Mouse (Mus musculus) lung, postnatal 0 days (tissue): Measurements from ENCODE around the gene Tepp.

ENCODE experiments used
- CTCF ChIP-seq: IDR thresholded peaks from 2 replicates; pipeline ENCODE4 v1.5.1; 2016; ENCODE audit warnings: antibody characterized with exemption, mild to moderate bottlenecking
- EP300 ChIP-seq: IDR thresholded peaks from 2 replicates; pipeline ENCODE4 v1.6.1; 2016; ENCODE audit warnings: antibody characterized with exemption, mild to moderate bottlenecking, control low read depth

GRCm38 (mm10) chr8:95336363-95336762, 26.0 kb downstream of the Tepp start:
- TF ChIP-seq EP300: no peak
- TF ChIP-seq CTCF: no peak
